Mouse (Mus musculus) adrenal gland, adult 18-20 months (tissue): Measurements from ENCODE around the gene Shroom3. TPM values are rescaled to one million over a fixed set of nuclear protein-coding genes. Genes with fewer than 3 reads are reported as not detected.

Experiments used
- DNase-seq, 2 experiments: peaks; one replicate each; pipeline ENCODE4 v3.0.0; 2021 to 2022; ENCODE audit warnings: low spot score in 2 of 2
- microRNA-seq, 2 experiments: library from miRNA; unstranded; fragments of <30 nt; microRNA quantifications; one replicate each; pipeline ENCODE4 v1.2.0; 2021; ENCODE audit warnings: borderline number of aligned reads in 2 of 2
- total RNA-seq, 2 experiments: library from RNA; stranded (reverse); gene quantifications; 1 replicate in 1 of 2; 2 replicates in 1 of 2; pipeline ENCODE4 v1.2.3; 2021

Shroom3 gene
- total RNA-seq, 2 experiments from 2014 or later, result 5.1 to 6.0 TPM

GRCm38 (mm10) chr5:92997428-92998120 lies 314.3 kb downstream of the Shroom3 start:
- no peak for DNase-seq

- no peak for DNase-seq
Observed at GRCm38 (mm10) chr5:92998494-92999016, 315.3 kb downstream of the Shroom3 start.

- DNase-seq, result no peak
Observed at GRCm38 (mm10) chr5:93000060-93000459, 316.8 kb downstream of the Shroom3 start.

- no peak for DNase-seq
Observed at GRCm38 (mm10) chr5:93000774-93001757, 317.8 kb downstream of the Shroom3 start.

- no peak for DNase-seq
Observed at GRCm38 (mm10) chr5:93002615-93003014, 319.4 kb downstream of the Shroom3 start.

GRCm38 (mm10) chr5:93005229-93005814 lies 322.1 kb downstream of the Shroom3 start:
- peak; percentile 40 to 50 for DNase-seq

- peak in 1 of 2 experiments; percentile 33 for DNase-seq
Observed at GRCm38 (mm10) chr5:93005815-93006341, 322.6 kb downstream of the Shroom3 start.

- no peak for DNase-seq
Observed at GRCm38 (mm10) chr5:93008256-93008655, 325.0 kb downstream of the Shroom3 start.

Small RNA genes within 50 kb of the gene (microRNA-seq; reads per million reads assigned to microRNA genes)
- 0 reads per million in 2 experiments for gene Mir1961

Other genes with a start within 250 kb of the Shroom3 start
- 10 to 100 TPM; 28.6 to 33.6 TPM for gene Nup54, start 248.2 kb upstream of the Shroom3 start, total RNA-seq
- gene Scarb2, start 176.6 kb upstream of the Shroom3 start, total RNA-seq, result 10 to 100 TPM; 67.1 to 70.2 TPM
- not detected for gene Fam47e, start 128.4 kb upstream of the Shroom3 start, total RNA-seq
- 1 to 10 TPM; 6.0 to 8.2 TPM for gene Stbd1, start 80.4 kb upstream of the Shroom3 start, total RNA-seq
- gene Ccdc158, start 8.2 kb upstream of the Shroom3 start, total RNA-seq, result under 1 TPM; 0.63 to 0.67 TPM